Mouse (Mus musculus) olfactory bulb, adult 2 months (tissue): Measurements from ENCODE around the gene Pdzd2. TPM values are rescaled to one million over a fixed set of nuclear protein-coding genes. Genes with fewer than 3 reads are reported as not detected.

Experiments
- H3K27ac ChIP-seq: fragments of 200-500 bp; 2 replicates; pipeline ENCODE4 v1.5.1; 2012; ENCODE audit warnings: low read depth, low read length; ENCODE audit not compliant: insufficient read depth
- H3K4me1 ChIP-seq: fragments of 200-500 bp; 2 replicates; pipeline ENCODE4 v1.6.1; 2012; ENCODE audit warnings: low read length; ENCODE audit not compliant: control insufficient read depth, insufficient read depth
- H3K4me3 ChIP-seq: fragments of 200-500 bp; 2 replicates; pipeline ENCODE4 v1.5.1; 2012; ENCODE audit warnings: mild to moderate bottlenecking, low read depth, low read length, moderate library complexity; ENCODE audit not compliant: insufficient read depth
- CTCF ChIP-seq: fragments of 200-500 bp; IDR thresholded peaks from 2 replicates; pipeline ENCODE4 v1.5.1; 2012; ENCODE audit warnings: low read depth, mild to moderate bottlenecking, low read length, moderate library complexity; ENCODE audit not compliant: insufficient read depth
- POLR2A ChIP-seq: fragments of 200-500 bp; IDR thresholded peaks from 2 replicates; pipeline ENCODE4 v1.6.1; 2012; ENCODE audit warnings: mild to moderate bottlenecking, low read depth, low read length, moderate library complexity; ENCODE audit not compliant: insufficient read depth
- WGBS: fragments of 180-500 bp; shearing (Covaris S2); methylation state at CpG from one replicate; pipeline ENCODE4 v1.1.7; 2018; 5-methylcytosine and 5-hydroxymethylcytosine counted together
- polyA plus RNA-seq: library from polyadenylated mRNA; stranded (reverse); fragments of >200 nt; gene quantifications from 2 replicates; pipeline ENCODE4 v1.2.4, GENCODE M21; 2012; ENCODE audit warnings: low replicate concordance; ENCODE audit not compliant: missing spikeins, insufficient read depth, insufficient read length

Pdzd2 gene
- polyA plus RNA-seq, 1 experiment = not detected

DNA sequence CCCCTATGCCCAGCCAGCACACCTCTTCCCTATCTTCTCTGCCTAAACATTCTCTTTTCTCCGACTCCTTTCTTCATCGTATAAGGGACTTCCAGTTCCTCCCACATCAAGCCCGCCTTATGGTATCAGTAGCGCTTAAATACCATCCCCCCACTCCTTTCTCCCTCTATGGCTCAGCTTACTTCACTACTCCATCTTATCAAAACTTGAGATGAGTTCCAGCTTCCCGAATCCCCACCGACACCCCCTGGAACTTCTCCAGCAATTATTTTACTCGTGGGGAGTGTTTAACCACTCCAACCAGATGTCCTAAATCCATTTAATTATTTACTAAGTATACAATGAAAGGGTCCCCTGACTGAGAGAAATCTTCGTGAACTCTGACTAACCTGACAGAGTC, 179.2 kb downstream of the Pdzd2 start:
- WGBS = 68% methylated on average over 8 of the region's 8 CpGs
- TF ChIP-seq POLR2A (no peak), CTCF (no peak)

DNA sequence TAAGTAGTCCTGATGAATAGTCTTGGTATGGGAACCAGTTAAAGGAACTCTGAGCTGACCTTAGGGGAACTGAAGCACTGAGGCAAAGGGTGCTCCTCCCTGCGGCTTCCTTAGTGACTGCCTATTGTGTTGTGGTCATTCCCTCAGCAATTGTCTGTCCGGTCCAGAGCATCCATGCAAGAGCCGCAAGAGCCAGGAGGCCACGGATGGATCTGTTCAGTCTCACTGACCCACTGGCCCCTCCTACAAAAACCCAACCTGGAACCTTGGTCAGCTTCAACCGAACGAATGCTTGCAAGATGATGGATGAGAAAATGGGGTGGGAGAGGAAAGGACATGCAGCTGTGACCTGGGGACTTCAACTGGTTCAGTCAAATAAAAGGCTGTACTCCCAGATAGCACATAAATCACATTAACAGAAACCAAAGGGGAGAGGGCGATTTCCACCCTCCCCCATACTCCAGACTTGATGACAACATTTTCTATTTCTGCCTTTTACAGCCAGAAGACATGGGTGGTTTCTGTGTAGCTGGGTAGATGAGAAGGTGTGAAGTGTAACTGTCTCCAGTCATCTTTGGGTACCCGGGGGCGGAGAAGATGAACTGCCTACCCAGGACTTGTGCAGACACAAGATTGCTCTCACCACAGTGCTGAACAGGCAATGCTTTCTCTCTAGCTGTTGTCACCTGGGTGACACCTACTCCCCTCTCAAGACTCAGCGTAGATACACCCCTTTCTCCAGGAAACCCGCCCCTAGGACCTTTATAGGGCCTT, 181.9 kb downstream of the Pdzd2 start:
- TF ChIP-seq CTCF = no peak
- no peak for TF ChIP-seq POLR2A
- H3K27ac ChIP-seq = no peak overlapping the region

More for the DNA sequence above, 179.2 kb downstream of the Pdzd2 start:
- Histone ChIP-seq H3K4me3 (no peak overlapping the region), H3K27ac (no peak overlapping the region), H3K4me1 (0 out of 2 replicates have a peak, but pooled peaks cover 4% of the 10 kb centered on the region)

DNA sequence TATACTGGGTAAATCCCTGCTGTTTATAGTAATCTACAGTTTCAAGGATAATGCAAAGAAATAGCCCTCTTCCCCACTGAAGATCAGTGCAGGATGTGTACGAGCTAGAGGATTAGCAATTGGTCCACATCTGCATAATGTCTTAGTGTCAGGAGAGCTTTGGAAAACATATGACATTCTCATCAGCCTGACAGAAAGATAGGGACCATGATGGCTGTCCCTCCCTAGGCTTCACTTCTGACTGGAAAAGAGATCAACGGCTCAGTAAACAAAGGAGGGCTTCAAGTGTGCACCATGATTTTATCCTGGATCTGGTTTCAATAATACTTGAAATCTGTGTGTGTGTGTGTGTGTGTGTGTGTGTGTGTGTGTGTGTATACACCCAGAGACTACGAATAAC, 186.5 kb downstream of the Pdzd2 start:
- WGBS = 84% methylated on average over 3 of the region's 3 CpGs
- TF ChIP-seq CTCF (no peak), POLR2A (no peak)
- Histone ChIP-seq H3K4me3 (no peak overlapping the region), H3K4me1 (peaks cover 16% of the 10 kb centered on the region), H3K27ac (no peak overlapping the region)

More for the DNA sequence above, 181.9 kb downstream of the Pdzd2 start:
- 93% methylated on average over 11 of the region's 11 CpGs for WGBS
- no peak overlapping the region for H3K4me3 ChIP-seq
- peaks cover 6% of the 10 kb centered on the region; the same call in 1 of the 2 replicates for H3K4me1 ChIP-seq

DNA sequence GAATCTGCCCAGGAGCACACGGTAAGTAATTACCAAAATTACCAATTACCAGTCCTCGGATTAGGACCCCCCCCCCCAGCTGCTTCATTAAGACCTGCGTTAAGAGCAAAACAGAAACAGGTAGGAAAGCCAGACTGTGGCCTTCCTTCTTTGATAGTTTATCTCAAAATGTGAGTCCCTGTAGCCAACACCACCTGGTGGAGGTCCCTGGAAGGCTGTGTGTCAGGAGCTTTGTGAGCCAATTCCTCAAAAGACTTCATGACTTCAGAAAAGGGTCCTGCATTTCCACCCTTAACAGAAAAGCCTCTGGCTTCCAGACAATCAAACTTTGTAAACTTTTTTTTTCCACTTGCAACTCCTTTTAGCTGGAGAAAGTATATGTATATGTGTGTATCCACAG, 188.8 kb downstream of the Pdzd2 start:
- no peak for TF ChIP-seq CTCF
- no peak for TF ChIP-seq POLR2A
- WGBS = 55% methylated on average over 3 of the region's 3 CpGs
- no peak overlapping the region for H3K27ac ChIP-seq
- H3K4me3 ChIP-seq = no peak overlapping the region
- H3K4me1 ChIP-seq = peaks cover 16% of the 10 kb centered on the region

DNA sequence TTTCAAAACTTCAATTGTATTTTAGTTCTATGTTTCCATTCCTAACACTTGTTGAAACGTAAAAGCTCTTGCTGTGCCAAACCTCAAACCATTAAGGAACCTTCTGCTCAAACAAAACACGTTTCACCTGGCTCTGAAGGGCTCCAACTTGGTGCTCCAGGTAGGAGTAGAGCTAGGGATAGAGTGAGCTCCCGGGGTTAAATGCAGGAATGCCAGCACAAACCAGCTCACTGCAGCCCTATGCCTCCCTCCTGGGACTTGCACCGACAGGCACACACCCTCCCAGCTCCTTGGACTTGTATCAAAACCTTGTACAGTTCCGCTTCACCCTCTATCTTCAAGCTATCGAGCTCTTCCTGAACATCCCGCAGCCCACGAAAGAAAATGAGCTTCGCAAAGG, 189.3 kb downstream of the Pdzd2 start:
- WGBS = 54% methylated on average over 9 of the region's 9 CpGs
- Histone ChIP-seq H3K4me1 (peaks cover 16% of the 10 kb centered on the region), H3K27ac (no peak overlapping the region), H3K4me3 (no peak overlapping the region)
- no peak for TF ChIP-seq POLR2A
- TF ChIP-seq CTCF = no peak

DNA sequence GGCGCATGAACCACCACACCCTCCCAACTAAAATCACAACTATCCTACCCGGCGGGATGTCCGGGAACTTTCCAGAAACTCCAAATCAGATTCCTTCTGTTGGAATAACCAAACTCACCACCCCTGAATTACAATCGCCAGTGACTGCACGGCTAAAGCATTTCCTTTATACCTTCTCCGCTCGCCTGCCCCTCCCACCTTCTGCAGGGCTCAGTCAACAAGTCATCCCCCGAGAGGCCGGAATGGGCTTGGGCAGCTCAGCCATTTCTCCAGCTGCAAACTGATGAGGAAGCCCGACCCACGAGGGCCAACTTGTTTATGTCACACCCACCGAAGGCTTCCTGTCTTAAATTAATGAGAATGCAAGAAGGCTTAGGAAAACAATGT, 189.8 kb downstream of the Pdzd2 start:
- no peak overlapping the region for H3K27ac ChIP-seq
- TF ChIP-seq CTCF (no peak), POLR2A (no peak)
- WGBS = 24% methylated on average over 13 of the region's 13 CpGs
- peaks cover 16% of the 10 kb centered on the region for H3K4me1 ChIP-seq
- peak overlapping the region; percentile 34 for H3K4me3 ChIP-seq

DNA sequence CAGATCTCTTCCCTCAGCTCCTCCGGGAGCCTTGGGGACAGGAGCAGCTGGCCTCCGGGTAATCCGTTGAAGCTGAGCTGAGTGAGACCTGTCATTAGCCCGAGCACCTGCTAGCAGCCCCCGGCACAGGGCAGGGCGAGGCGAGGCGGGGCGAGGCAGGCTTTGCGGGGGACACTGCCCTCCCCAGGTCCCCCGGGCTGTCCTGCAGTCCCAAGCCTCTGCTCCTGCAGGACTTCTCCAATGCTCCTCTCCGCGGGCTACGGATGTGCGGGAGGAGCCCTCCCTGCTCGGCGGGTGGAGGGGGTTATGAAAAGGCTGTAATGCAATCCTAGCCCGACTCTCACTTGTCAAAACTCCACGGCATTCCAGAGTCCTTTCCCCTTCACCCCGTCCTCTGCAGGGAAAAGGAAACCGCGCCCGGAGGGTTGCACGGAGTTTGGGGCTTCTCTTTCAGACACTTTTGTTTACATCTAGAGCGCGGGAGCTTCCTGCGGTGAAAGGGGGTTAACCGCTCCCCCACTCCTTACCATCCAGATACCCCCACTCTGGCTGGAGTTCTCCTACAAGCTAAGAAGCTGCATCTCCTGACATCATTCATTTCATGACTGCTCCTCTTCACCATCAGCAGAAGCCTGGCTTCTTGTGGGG, 190.3 kb downstream of the Pdzd2 start:
- TF ChIP-seq POLR2A (no peak), CTCF (no peak)
- Histone ChIP-seq H3K27ac (no peak overlapping the region), H3K4me1 (peaks cover 16% of the 10 kb centered on the region), H3K4me3 (peak overlapping the region; percentile 34)
- whole genome bisulfite sequencing = 14% methylated on average over 28 of the region's 28 CpGs

DNA sequence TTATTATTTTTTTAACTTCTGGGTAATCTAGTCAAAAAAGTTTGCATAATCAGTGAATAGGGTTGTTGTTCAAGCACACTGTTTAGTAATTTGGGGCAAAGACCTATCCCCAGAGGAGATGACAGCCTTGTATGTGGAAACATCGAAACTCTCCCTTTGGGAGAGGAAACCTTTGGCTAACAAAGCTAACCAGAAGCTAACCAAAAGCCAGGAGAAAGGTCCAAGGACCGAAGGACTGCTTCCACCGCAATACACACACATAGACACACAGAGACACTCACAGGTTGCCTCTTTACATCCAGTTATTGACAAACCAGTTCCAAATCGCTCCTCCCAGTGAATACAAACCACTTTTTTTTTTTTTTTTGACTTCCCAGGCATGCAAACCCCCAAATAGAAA, 191.0 kb downstream of the Pdzd2 start:
- H3K4me1 ChIP-seq = peaks cover 14% of the 10 kb centered on the region
- TF ChIP-seq POLR2A = no peak
- TF ChIP-seq CTCF = no peak
- 71% methylated on average over 4 of the region's 4 CpGs for WGBS
- no peak overlapping the region; the same call in 1 of the 2 replicates for H3K4me3 ChIP-seq
- H3K27ac ChIP-seq = no peak overlapping the region
